Comparison of ENCODE assay signal across 31 mouse cellular contexts in the genomic region with DNA sequence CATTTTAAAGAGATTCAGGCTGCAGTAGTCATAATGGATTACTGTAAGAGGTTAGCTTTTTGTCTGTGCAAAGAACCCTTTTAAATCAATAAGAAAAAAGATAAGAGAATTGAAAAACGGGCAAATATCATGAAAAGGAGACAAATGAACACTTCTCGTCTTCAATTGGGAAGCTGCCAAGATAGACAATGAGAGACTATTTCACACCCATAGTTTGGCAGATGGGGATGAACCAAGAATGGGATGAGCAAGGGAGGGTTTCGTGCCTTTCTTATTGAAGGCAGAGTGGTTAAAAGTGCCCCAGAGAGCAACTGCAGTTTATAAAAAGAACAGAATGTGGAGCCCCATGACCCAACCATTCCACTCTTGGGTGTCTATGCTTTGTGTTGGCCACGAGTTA.
"Had no signal": no experiment of that assay in that cellular context is flagged by ENCODE, and none has a peak within 500 bp of the region (broad histone marks: within the 10 kb centered on the region; RNA-seq: fewer than 3 reads in every experiment).

No protein-coding gene starts in this region.

- H3K9me3 ChIP-seq: limb, embryonic 10.5 days; limb, embryonic 13.5 days; limb, embryonic 15.5 days; liver, embryonic 12.5 days; lung, embryonic 15.5 days; midbrain, embryonic 12.5 days; midbrain, embryonic 13.5 days; midbrain, embryonic 15.5 days; neural tube, embryonic 13.5 days had no signal

- DNase-seq: left cerebral cortex, postnatal 4 days; liver; liver, embryonic 13.5 days; liver, postnatal 0 days; lung, adult 18-20 months; lung, adult 2 months; lung, embryonic 14.5 days; lung, postnatal 10 days; lung, postnatal 14 days; lung, postnatal 36 days; lung, postnatal 4 days; midbrain, embryonic 14.5 days had no signal

- H3K4me3 ChIP-seq: limb, embryonic 10.5 days; limb, embryonic 12.5 days; limb, embryonic 13.5 days; limb, embryonic 15.5 days; liver, embryonic 12.5 days; liver, embryonic 13.5 days; liver, embryonic 15.5 days; lung, embryonic 15.5 days; megakaryocyte, embryonic 14.5 days; midbrain, embryonic 10.5 days; midbrain, embryonic 12.5 days; midbrain, embryonic 13.5 days; midbrain, embryonic 15.5 days; myocyte; neural tube, embryonic 12.5 days; neural tube, embryonic 13.5 days had no signal

- H3K4me1 ChIP-seq: limb, embryonic 10.5 days; limb, embryonic 13.5 days; limb, embryonic 15.5 days; liver, embryonic 12.5 days; liver, embryonic 13.5 days; liver, embryonic 15.5 days; lung, embryonic 15.5 days; megakaryocyte, embryonic 14.5 days had no signal

- H3K36me3 ChIP-seq: limb, embryonic 10.5 days; limb, embryonic 12.5 days; limb, embryonic 13.5 days; limb, embryonic 15.5 days; liver, embryonic 12.5 days; liver, embryonic 13.5 days; liver, embryonic 15.5 days; lung, embryonic 15.5 days; midbrain, embryonic 15.5 days had no signal

- H3K27ac ChIP-seq: limb, embryonic 10.5 days; limb, embryonic 12.5 days; limb, embryonic 13.5 days; limb, embryonic 15.5 days; liver, embryonic 12.5 days; liver, embryonic 13.5 days; liver, embryonic 14.5 days; liver, embryonic 15.5 days; lung, embryonic 15.5 days; macrophage; midbrain, embryonic 10.5 days; midbrain, embryonic 12.5 days; midbrain, embryonic 13.5 days; midbrain, embryonic 15.5 days; neural tube, embryonic 12.5 days; neural tube, embryonic 13.5 days had no signal

- ATAC-seq: liver, embryonic 12.5 days; liver, postnatal 0 days; lung, postnatal 0 days; midbrain, embryonic 13.5 days; midbrain, embryonic 15.5 days; midbrain, embryonic 16.5 days had no signal

- H3K27me3 ChIP-seq: limb, embryonic 12.5 days; limb, embryonic 13.5 days; limb, embryonic 15.5 days; liver, embryonic 12.5 days; liver, embryonic 13.5 days; liver, embryonic 15.5 days; lung, embryonic 15.5 days; megakaryocyte, embryonic 14.5 days; midbrain, embryonic 12.5 days; midbrain, embryonic 13.5 days; midbrain, embryonic 15.5 days; neural tube, embryonic 12.5 days; neural tube, embryonic 13.5 days had no signal
